Mouse (Mus musculus) thymus, adult 2 months (tissue): ENCODE results near the gene Rack1. TPM values are rescaled to one million over a fixed set of nuclear protein-coding genes. Genes with fewer than 3 reads are reported as not detected.
"Not testable (repeated sequence)": the region's sequence is repeated elsewhere in the genome, so short reads cannot be mapped to it uniquely, and the experiment has no call there.

ENCODE experiments used
- DNase-seq: peaks from one replicate; pipeline ENCODE4 v3.0.0; 2021
- H3K27ac ChIP-seq: fragments of 200-500 bp; 2 replicates; pipeline ENCODE4 v1.5.1; 2012; ENCODE audit warnings: low read length, control low read depth; ENCODE audit not compliant: control insufficient read depth, insufficient read depth
- H3K27me3 ChIP-seq: fragments of 200-500 bp; 2 replicates; pipeline ENCODE4 v1.6.1; 2012; ENCODE audit warnings: mild to moderate bottlenecking, low read length, moderate library complexity, mixed read lengths; ENCODE audit not compliant: control insufficient read depth, insufficient read depth
- H3K36me3 ChIP-seq: fragments of 200-500 bp; 2 replicates; pipeline ENCODE4 v1.6.1; 2012; ENCODE audit warnings: mild to moderate bottlenecking, low read length, moderate library complexity; ENCODE audit not compliant: control insufficient read depth, insufficient read depth
- H3K4me1 ChIP-seq: fragments of 200-500 bp; replicated peaks from 2 replicates; pipeline ENCODE4 v1.6.1; 2012; ENCODE audit warnings: low read length; ENCODE audit not compliant: control insufficient read depth, insufficient read depth
- H3K4me3 ChIP-seq: fragments of 200-500 bp; 2 replicates; pipeline ENCODE4 v1.5.1; 2012; ENCODE audit warnings: mild to moderate bottlenecking, low read length, control low read depth, moderate library complexity; ENCODE audit not compliant: control insufficient read depth, insufficient read depth
- CTCF ChIP-seq: fragments of 200-500 bp; IDR thresholded peaks from 2 replicates; pipeline ENCODE4 v1.5.1; 2012; ENCODE audit warnings: mild to moderate bottlenecking, control low read depth, low read length, moderate library complexity, borderline replicate concordance; ENCODE audit not compliant: control insufficient read depth, poor library complexity, insufficient read depth; ENCODE audit errors: extremely low read depth
- POLR2A ChIP-seq: fragments of 200-500 bp; IDR thresholded peaks from 2 replicates; pipeline ENCODE4 v1.6.1; 2012; ENCODE audit warnings: mild to moderate bottlenecking, low read length, control low read depth, moderate library complexity; ENCODE audit not compliant: control insufficient read depth, poor library complexity, insufficient read depth; ENCODE audit errors: extremely low read depth
- WGBS: fragments of 180-500 bp; shearing (Covaris S2); methylation state at CpG from one replicate; pipeline ENCODE4 v1.1.7; 2018; 5-methylcytosine and 5-hydroxymethylcytosine counted together
- polyA plus RNA-seq: library from polyadenylated mRNA; depleted of rRNA; stranded (reverse); fragments of >200 nt; gene quantifications from 2 replicates; pipeline ENCODE4 v1.2.3, GENCODE M21; 2012; rRNA removed

The Rack1 gene
- polyA plus RNA-seq, result 3,906 and 3,990 TPM in 2 replicates

- WGBS, result under 1% methylated on average over 47 of the region's 47 CpGs
- H3K4me1 ChIP-seq, result peaks cover 9% of the 10 kb centered on the region
These were observed at the start of gene Rack1 for GRCm38 (mm10) chr11:48799921-48800701. TSS of gene Rack1 (plus strand) at chr11:48800332.

DNA sequence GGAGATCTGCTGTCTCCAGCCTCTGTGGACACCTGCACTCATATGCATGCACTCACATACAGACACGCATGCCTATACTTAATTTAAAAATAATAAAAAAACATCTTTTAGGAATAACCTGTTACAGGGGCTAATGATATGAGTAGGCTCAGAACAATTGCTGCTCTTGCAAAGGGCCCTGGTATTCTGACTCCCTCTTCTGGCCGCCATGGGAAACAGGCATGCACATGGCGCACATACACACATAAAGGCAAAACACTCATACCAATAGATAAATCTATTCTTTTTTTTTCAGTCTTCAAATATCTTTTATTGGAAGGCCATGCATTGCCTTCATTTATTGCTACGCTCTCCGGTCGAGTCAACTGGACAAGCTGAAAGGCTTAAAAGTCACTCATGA is 49.7 kb upstream of the Rack1 start:
- 95% methylated on average over 6 of the region's 6 CpGs for WGBS
- no peak overlapping the region for H3K27ac ChIP-seq
- H3K4me3 ChIP-seq, result no peak overlapping the region
- H3K27me3 ChIP-seq, result no peaks in the 10 kb centered on the region
- no peaks in the 10 kb centered on the region for H3K4me1 ChIP-seq
- no peak for DNase-seq
- no peak for TF ChIP-seq POLR2A
- no peak for TF ChIP-seq CTCF
- H3K36me3 ChIP-seq, result no peaks in the 10 kb centered on the region

More at GRCm38 (mm10) chr11:48799921-48800701, at the start of gene Rack1:
- TF ChIP-seq POLR2A (peak; percentile 72), CTCF (no peak)
- Histone ChIP-seq H3K4me3 (peak within 1 kb of the TSS; percentile 94), H3K27me3 (no peaks in the 10 kb centered on the region), H3K36me3 (peaks cover 37% of the 10 kb centered on the region), H3K27ac (peak within 1 kb of the TSS; percentile 94)
- DNase-seq, result peak; percentile 87

- not testable (repeated sequence) for DNase-seq, H3K4me1 ChIP-seq, H3K27ac ChIP-seq, H3K27me3 ChIP-seq, H3K36me3 ChIP-seq, H3K4me3 ChIP-seq
- 92% methylated on average over 18 of the region's 18 CpGs for WGBS
These were observed 46.6 kb upstream of the Rack1 start for GRCm38 (mm10) chr11:48753534-48753933.

- Histone ChIP-seq H3K36me3 (no peaks in the 10 kb centered on the region), H3K27me3 (no peaks in the 10 kb centered on the region), H3K4me3 (no peak overlapping the region), H3K4me1 (no peaks in the 10 kb centered on the region), H3K27ac (no peak overlapping the region)
- TF ChIP-seq POLR2A (no peak), CTCF (no peak)
- WGBS, result 86% methylated on average over 8 of the region's 8 CpGs
- no peak for DNase-seq
These were observed 41.1 kb upstream of the Rack1 start for GRCm38 (mm10) chr11:48759021-48759420.

DNA sequence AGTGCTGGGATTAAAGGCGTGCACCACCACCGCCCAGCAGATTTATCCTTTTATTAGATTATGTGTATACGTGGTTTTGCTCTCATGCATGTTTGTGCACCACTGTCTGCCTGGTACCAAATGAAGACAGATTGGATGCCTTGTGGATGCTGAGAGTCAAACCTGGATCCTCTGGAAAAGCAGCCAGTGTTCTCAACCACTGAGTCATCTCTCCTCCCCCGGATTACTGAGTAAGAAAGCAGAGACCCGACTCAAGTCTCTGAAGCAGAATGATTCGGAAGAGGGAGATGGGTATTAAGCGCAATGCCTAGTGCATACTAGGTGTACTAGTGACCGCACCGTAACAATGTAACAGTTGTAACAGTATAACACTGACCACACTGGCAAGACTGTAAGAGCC is 36.0 kb upstream of the Rack1 start:
- Histone ChIP-seq H3K27ac (no peak overlapping the region), H3K36me3 (no peaks in the 10 kb centered on the region), H3K4me3 (no peak overlapping the region), H3K4me1 (no peaks in the 10 kb centered on the region), H3K27me3 (no peaks in the 10 kb centered on the region)
- no peak for DNase-seq
- TF ChIP-seq CTCF (no peak), POLR2A (no peak)
- 95% methylated on average over 9 of the region's 9 CpGs for WGBS

- no peak for TF ChIP-seq POLR2A
- no peak overlapping the region for H3K27ac ChIP-seq
- H3K4me3 ChIP-seq, result no peak overlapping the region
- no peak for DNase-seq
- no peaks in the 10 kb centered on the region for H3K4me1 ChIP-seq
- no peaks in the 10 kb centered on the region for H3K27me3 ChIP-seq
- WGBS, result 75% methylated on average over 14 of the region's 14 CpGs
- H3K36me3 ChIP-seq, result no peaks in the 10 kb centered on the region
These were observed 32.8 kb upstream of the Rack1 start for GRCm38 (mm10) chr11:48767195-48767876.
